Mouse (Mus musculus): ENCODE results near the gene Magel2. TPM values are rescaled to one million over a fixed set of nuclear protein-coding genes. Genes with fewer than 3 reads are reported as not detected.

The Magel2 gene
- total RNA-seq (2021), result 1 to 10 TPM; 5.5 to 5.8 TPM
- long read RNA-seq, full-length matches to known transcripts, result 3 of 3 reads
- long read RNA-seq, partial matches to known transcripts, result 0 of 3 reads
- long read RNA-seq, other reads (novel, unspliced or antisense), result 0 of 3 reads

GRCm38 (mm10) chr7:62376510-62377304 lies at the start of gene Magel2:
Magel2 (plus strand) TSS chr7:62377010.
- DNase-seq (ENCODE audit: low spot score in 2 of 2), result peak in 1 of 2 experiments; percentile 37

GRCm38 (mm10) chr7:62345411-62345810 lies 31.4 kb upstream of the Magel2 start:
- no peak for DNase-seq (ENCODE audit: low spot score in 2 of 2)

- DNase-seq (ENCODE audit: low spot score in 2 of 2), result no peak
These were observed 30.5 kb upstream of the Magel2 start, which contains the start of gene Ndn for GRCm38 (mm10) chr7:62346269-62346668. Ndn (plus strand) TSS chr7:62346569.

- peak; percentile 83 to 86 for DNase-seq (ENCODE audit: low spot score in 2 of 2)
These were observed 28.6 kb upstream of the Magel2 start for GRCm38 (mm10) chr7:62348106-62348803.

DNA sequence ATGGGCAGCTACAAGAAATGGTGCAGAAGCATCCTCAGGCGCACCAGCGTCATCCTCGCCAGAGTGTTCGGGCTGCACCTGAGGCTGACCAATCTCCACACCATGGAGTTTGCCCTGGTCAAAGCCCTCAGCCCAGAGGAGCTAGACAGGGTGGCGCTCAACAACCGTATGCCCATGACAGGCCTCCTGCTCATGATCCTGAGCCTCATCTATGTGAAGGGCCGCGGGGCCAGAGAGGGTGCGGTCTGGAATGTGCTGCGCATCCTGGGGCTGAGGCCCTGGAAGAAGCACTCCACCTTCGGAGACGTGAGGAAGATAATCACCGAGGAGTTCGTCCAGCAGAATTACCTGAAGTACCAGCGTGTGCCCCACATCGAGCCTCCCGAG lies 28.0 kb upstream of the Magel2 start:
- DNase-seq (ENCODE audit: low spot score in 2 of 2), result no peak

GRCm38 (mm10) chr7:62351266-62351665 lies 25.5 kb upstream of the Magel2 start:
- peak in 1 of 2 experiments; percentile 10 for DNase-seq (ENCODE audit: low spot score in 2 of 2)

DNA sequence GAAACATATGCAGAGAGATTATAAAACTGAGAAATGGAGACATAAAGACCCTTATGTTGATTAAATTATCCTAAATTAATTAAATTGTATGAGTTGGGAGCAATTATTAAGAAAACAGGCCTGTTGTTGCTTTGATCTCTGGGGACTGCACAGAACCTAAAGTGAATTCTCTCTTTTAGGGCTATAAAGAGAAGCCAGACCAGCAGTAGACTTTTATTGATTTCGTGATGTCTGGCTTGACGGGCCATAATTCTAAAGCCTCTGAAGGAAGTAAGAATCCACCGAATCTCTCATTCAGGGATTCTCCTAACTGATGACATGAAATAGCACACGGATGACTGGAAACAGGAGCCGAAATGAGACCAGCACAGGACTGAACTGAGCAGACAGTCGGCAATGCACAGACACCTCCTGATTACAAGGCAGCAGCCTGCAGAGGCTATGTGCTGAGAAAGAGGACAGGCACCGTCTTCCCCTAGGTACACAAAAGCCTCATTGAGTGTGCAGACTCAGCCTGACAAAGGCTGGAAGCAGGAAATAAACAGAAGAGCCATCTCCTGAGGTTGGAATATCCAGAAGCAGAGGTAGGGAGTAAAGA lies 11.7 kb upstream of the Magel2 start:
- no peak for DNase-seq (ENCODE audit: low spot score in 2 of 2)

GRCm38 (mm10) chr7:62366730-62367129 lies 10.1 kb upstream of the Magel2 start:
- no peak for DNase-seq (ENCODE audit: low spot score in 2 of 2)

GRCm38 (mm10) chr7:62375658-62376057 lies 1.2 kb upstream of the Magel2 start:
- peak in 1 of 2 experiments; percentile 22 for DNase-seq (ENCODE audit: low spot score in 2 of 2)

GRCm38 (mm10) chr7:62377313-62377712 lies 503 bp downstream of the Magel2 start:
- no peak for DNase-seq (ENCODE audit: low spot score in 2 of 2)

GRCm38 (mm10) chr7:62378529-62378928 lies 1.7 kb downstream of the Magel2 start:
- DNase-seq (ENCODE audit: low spot score in 2 of 2), result no peak

- peak in 1 of 2 experiments; percentile 52 for DNase-seq (ENCODE audit: low spot score in 2 of 2)
These were observed 5.6 kb downstream of the Magel2 start for GRCm38 (mm10) chr7:62382391-62382790.

GRCm38 (mm10) chr7:62388291-62388690 lies 11.5 kb downstream of the Magel2 start:
- DNase-seq (ENCODE audit: low spot score in 2 of 2), result no peak

GRCm38 (mm10) chr7:62392202-62392601 lies 15.4 kb downstream of the Magel2 start:
- no peak for DNase-seq (ENCODE audit: low spot score in 2 of 2)

GRCm38 (mm10) chr7:62406573-62407050 lies 29.8 kb downstream of the Magel2 start:
- peak; percentile 25 to 49 for DNase-seq (ENCODE audit: low spot score in 2 of 2)

GRCm38 (mm10) chr7:62407803-62408202 lies 31.0 kb downstream of the Magel2 start:
- DNase-seq (ENCODE audit: low spot score in 2 of 2), result no peak

GRCm38 (mm10) chr7:62415222-62415621 lies 38.4 kb downstream of the Magel2 start:
- no peak for DNase-seq (ENCODE audit: low spot score in 2 of 2)

GRCm38 (mm10) chr7:62416173-62416572 lies 39.4 kb downstream of the Magel2 start:
- DNase-seq (ENCODE audit: low spot score in 2 of 2), result no peak

DNA sequence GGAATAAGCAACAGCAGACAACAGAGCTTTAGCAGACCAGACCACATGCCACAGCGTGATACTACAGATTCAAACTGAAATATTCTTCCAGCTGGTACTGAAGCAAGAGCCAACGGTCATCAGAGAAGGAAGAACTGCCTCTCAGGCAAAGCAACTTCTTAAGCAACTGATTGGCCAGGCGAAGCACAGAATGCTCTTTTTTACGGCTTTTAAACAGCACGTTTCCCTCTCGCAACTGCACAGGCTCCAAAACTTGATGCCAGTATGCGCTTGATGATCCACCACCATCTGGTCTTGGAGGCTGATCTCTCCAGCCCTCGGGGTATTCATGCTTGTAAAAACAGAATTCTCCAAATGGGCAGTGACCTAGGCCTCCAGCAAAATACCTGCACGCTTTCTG lies 41.5 kb downstream of the Magel2 start:
- DNase-seq (ENCODE audit: low spot score in 2 of 2), result peak; percentile 8 to 17

GRCm38 (mm10) chr7:62419105-62419492 lies 42.3 kb downstream of the Magel2 start:
- DNase-seq (ENCODE audit: low spot score in 2 of 2), result no peak

- DNase-seq (ENCODE audit: low spot score in 2 of 2), result peak; percentile 83 to 86
These were observed 42.9 kb downstream of the Magel2 start, which contains the start of gene Mkrn3 for GRCm38 (mm10) chr7:62419493-62420360. Mkrn3 (minus strand) TSS chr7:62420139.
